Mouse (Mus musculus): ENCODE results near the gene Unc50. TPM values are rescaled to one million over a fixed set of nuclear protein-coding genes. Genes with fewer than 3 reads are reported as not detected.

The Unc50 gene
- 10 to 100 TPM; 32.0 to 33.6 TPM for total RNA-seq (2021)
- 25.6 and 58.9 TPM in 2 replicates for polyA plus RNA-seq (2012; rRNA removed)
- long read RNA-seq, transcript Unc50-201 (6 exons, 1,414 nt), result major isoform, 10 of 27 reads
- long read RNA-seq, transcript Unc50-202 (6 exons, 1,094 nt), result minor isoform, 6 of 27 reads
- long read RNA-seq, partial matches to known transcripts, result 5 of 27 reads
- long read RNA-seq, other reads (novel, unspliced or antisense), result 5 of 27 reads

DNA sequence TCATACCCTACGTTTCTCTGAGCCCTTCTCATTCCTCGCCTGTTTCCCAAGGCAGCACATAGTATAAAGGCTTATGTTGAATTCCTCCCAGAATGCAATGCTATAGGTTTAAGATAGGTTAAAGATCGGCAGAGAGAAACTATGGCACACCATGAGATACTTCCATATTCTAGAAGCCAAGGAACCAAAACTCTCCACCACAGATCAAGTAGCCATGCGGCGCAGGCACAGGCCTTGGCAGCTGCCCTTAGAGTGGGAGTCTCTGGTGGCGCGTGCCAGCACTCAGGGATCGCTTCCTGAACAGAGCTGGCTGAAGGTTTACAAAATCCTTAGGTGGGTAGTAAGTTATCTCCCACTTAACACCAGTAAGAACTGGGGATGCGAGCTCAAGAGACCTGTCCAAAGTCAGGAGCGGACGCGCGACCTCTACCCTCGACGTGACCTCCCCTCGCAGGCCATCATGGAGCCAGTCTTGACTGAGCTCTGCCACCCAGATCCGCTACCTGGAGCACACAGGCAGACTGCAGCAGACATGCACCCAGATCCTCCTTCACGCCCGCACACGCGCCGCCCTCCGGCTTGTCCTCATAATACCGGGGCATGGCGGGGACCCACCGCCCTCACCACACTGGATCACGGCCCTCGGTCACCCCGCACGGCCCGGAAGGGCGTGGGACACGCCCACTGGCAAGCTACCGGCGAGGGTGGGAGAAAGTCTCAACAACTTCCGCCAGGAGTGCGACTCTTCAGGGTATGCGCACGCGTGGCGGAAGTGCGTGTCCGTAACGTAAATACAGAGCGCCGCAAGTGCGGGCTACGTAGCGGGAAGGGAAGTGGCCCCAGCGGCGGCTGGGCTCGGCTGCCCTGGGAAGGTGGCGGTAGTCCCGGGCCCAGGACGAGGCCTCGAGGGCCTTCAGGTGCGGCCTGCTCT, at the start of gene Unc50, which contains the start of gene Coa5:
Gene Unc50, plus strand, starts transcription at position 774 of the 931 bp plus-strand sequence.
Gene Coa5, minus strand, starts transcription at position 738 of the 931 bp plus-strand sequence.
- Histone ChIP-seq H3K79me2 (replicated peaks; ENCODE audit: control insufficient read depth, insufficient read depth, low read length) (0 out of 2 replicates have a peak, but pooled peaks cover 2% of the 10 kb centered on the region), H3K9ac (ENCODE audit: low read depth, low read length) (peak within 1 kb of the TSS; percentile 94), H3K27ac (peak within 1 kb of the TSS; percentile 88), H3K4me1 (ENCODE audit: control insufficient read depth, insufficient read depth, low read length) (peaks cover 10% of the 10 kb centered on the region), H3K4me3 (peak within 1 kb of the TSS; percentile 87), H3K27me3 (ENCODE audit: control insufficient read depth, insufficient read depth, low read length) (no peaks in the 10 kb centered on the region), H3K36me3 (ENCODE audit: control insufficient read depth, insufficient read depth, low read length) (peaks cover 5% of the 10 kb centered on the region)
- DNase-seq, result peak; percentile 97
- WGBS, result 1% methylated on average over 57 of the region's 57 CpGs
- intact Hi-C loops (cut with DNase I), result loop anchor here (10.0 kb wide), 1 partner anchor 445 kb away; the partner anchor contains the start of gene Lipt1
- peak; percentile 91 for TF ChIP-seq EP300 (IDR thresholded peaks at IDR 0.05; ENCODE audit: insufficient read depth, low read depth, low read length)
- TF ChIP-seq POLR2A (IDR thresholded peaks at IDR 0.05; ENCODE audit: insufficient read depth, low read depth, low read length), result peak; percentile 82
- peak; percentile 52 for TF ChIP-seq CTCF (IDR thresholded peaks at IDR 0.05)

DNA sequence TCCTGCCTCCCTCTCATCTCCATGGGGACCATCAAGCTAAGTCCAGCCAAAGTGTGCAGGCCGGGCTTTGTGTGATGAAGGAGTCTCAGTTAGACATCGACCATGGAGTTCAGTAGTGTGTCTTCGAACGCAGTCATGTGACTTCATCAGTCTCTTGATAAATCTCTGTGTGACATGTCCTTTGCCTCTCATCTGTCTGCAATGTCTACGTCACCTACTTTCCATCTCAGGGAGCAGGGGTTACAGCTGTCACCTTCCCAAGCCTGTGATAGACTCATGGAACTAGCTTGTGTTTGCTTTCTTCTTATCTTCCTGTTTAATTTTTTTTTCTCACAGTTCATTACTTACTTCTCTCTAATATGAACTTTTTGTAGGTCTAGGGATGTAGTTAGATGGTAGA, 49.0 kb upstream of the Unc50 start:
- intact Hi-C loops (cut with DNase I), result no loop called here
- no peaks in the 10 kb centered on the region for H3K36me3 ChIP-seq (ENCODE audit: control insufficient read depth, insufficient read depth, low read length)

DNA sequence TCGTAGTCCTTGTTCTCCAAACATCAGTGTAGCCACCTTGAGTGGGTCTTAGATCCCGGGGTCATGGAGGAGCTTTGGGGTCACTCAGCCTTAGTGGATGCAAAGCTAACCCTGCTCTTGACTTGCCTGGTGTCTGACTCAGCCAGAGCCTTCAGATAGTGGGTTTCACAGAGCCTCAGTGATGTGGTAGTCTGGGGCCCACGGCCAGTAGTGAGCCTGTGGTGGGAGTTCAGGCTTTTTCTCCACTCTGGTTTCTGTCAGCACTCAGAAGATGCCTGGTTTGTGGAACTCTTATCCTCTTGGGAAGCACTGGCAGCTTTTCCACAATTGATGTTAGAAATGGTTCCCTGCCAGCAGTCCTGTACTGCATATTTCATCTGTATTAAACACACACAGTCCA, 45.6 kb upstream of the Unc50 start:
- 73% methylated on average over 3 of the region's 3 CpGs for WGBS
- no peak overlapping the region for H3K9ac ChIP-seq (ENCODE audit: low read depth, low read length)
- H3K79me2 ChIP-seq (replicated peaks; ENCODE audit: control insufficient read depth, insufficient read depth, low read length), result no peaks in the 10 kb centered on the region
- peaks cover 5% of the 10 kb centered on the region for H3K4me1 ChIP-seq (ENCODE audit: control insufficient read depth, insufficient read depth, low read length)
- no peaks in the 10 kb centered on the region for H3K27me3 ChIP-seq (ENCODE audit: control insufficient read depth, insufficient read depth, low read length)
- H3K27ac ChIP-seq, result no peak overlapping the region
- H3K36me3 ChIP-seq (ENCODE audit: control insufficient read depth, insufficient read depth, low read length), result no peaks in the 10 kb centered on the region
- intact Hi-C loops (cut with DNase I), result no loop called here
- no peak overlapping the region for H3K4me3 ChIP-seq
- TF ChIP-seq EP300 (IDR thresholded peaks at IDR 0.05; ENCODE audit: insufficient read depth, low read depth, low read length), result no peak
- TF ChIP-seq CTCF (IDR thresholded peaks at IDR 0.05), result no peak
- no peak for TF ChIP-seq POLR2A (IDR thresholded peaks at IDR 0.05; ENCODE audit: insufficient read depth, low read depth, low read length)
- DNase-seq, result no peak

More for the DNA sequence above, 49.0 kb upstream of the Unc50 start:
- no peaks in the 10 kb centered on the region for H3K4me1 ChIP-seq (ENCODE audit: control insufficient read depth, insufficient read depth, low read length)
- WGBS, result 86% methylated on average over 5 of the region's 5 CpGs
- no peaks in the 10 kb centered on the region for H3K79me2 ChIP-seq (replicated peaks; ENCODE audit: control insufficient read depth, insufficient read depth, low read length)
- DNase-seq, result no peak
- H3K4me3 ChIP-seq, result no peak overlapping the region
- no peak overlapping the region for H3K9ac ChIP-seq (ENCODE audit: low read depth, low read length)
- H3K27me3 ChIP-seq (ENCODE audit: control insufficient read depth, insufficient read depth, low read length), result no peaks in the 10 kb centered on the region
- TF ChIP-seq POLR2A (IDR thresholded peaks at IDR 0.05; ENCODE audit: insufficient read depth, low read depth, low read length), result no peak
- no peak for TF ChIP-seq EP300 (IDR thresholded peaks at IDR 0.05; ENCODE audit: insufficient read depth, low read depth, low read length)
- TF ChIP-seq CTCF (IDR thresholded peaks at IDR 0.05), result no peak
- no peak overlapping the region for H3K27ac ChIP-seq

DNA sequence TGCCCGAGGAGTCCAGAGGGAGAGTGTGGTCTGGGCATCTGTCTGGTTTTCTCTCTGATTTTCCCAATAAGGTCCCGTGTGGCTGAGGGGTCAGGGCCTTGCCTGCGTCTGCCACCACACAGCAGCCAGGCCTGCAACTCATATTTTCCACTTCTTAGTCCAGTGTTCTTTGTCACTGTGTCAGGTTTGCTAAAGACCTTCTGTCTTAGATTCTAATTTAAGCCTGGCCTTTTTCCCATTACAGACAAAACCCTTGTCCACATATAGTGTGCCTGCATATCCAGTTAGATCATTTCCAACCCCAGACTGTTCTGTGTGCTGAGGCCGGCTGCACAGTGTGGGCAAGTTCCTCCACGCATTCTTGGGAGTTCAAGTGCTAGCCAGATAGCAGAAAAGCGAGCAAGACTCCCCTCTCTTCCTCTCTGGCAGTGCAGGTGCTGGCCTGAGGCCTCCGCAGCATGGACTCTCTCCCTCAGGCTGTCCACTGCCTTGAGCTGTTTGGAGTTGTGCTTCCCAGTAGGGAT, 43.4 kb upstream of the Unc50 start:
- H3K4me1 ChIP-seq (ENCODE audit: control insufficient read depth, insufficient read depth, low read length), result peaks cover 5% of the 10 kb centered on the region
- H3K36me3 ChIP-seq (ENCODE audit: control insufficient read depth, insufficient read depth, low read length), result no peaks in the 10 kb centered on the region
- 25% methylated on average over 7 of the region's 7 CpGs for WGBS
- H3K9ac ChIP-seq (ENCODE audit: low read depth, low read length), result no peak overlapping the region
- intact Hi-C loops (cut with DNase I), result loop anchor here (5.0 kb wide), 1 partner anchor 44 kb away; no protein-coding TSS in a partner anchor
- TF ChIP-seq CTCF (IDR thresholded peaks at IDR 0.05) (no peak), POLR2A (IDR thresholded peaks at IDR 0.05; ENCODE audit: insufficient read depth, low read depth, low read length) (no peak), EP300 (IDR thresholded peaks at IDR 0.05; ENCODE audit: insufficient read depth, low read depth, low read length) (no peak)
- H3K4me3 ChIP-seq, result no peak overlapping the region
- H3K79me2 ChIP-seq (replicated peaks; ENCODE audit: control insufficient read depth, insufficient read depth, low read length), result no peaks in the 10 kb centered on the region
- H3K27me3 ChIP-seq (ENCODE audit: control insufficient read depth, insufficient read depth, low read length), result no peaks in the 10 kb centered on the region
- DNase-seq, result peak in 1 of 2 experiments; percentile 30
- H3K27ac ChIP-seq, result peak overlapping the region; percentile 70

DNA sequence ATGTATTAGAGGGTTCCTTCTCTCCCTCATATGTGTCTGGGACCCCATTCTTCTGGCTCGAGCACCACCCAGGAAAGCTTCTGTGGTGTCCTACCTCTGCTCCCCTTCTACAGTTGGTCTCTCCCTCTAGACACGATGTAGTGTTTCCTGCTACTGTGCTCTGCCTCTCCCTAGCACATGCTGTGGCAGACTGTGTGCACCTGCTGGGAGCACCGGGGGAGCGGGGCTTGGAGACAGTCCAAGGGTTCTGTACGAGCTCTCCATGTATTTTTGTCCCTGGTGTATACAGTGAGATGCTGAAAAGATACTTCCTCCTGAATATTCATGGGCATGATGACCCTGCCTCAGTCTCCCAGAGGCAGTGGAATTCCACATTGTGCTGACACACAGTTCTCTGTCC, 36.8 kb upstream of the Unc50 start:
- TF ChIP-seq CTCF (IDR thresholded peaks at IDR 0.05) (no peak), EP300 (IDR thresholded peaks at IDR 0.05; ENCODE audit: insufficient read depth, low read depth, low read length) (no peak), POLR2A (IDR thresholded peaks at IDR 0.05; ENCODE audit: insufficient read depth, low read depth, low read length) (no peak)
- DNase-seq, result no peak
- no peak overlapping the region for H3K27ac ChIP-seq
- no peak overlapping the region for H3K9ac ChIP-seq (ENCODE audit: low read depth, low read length)
- no peaks in the 10 kb centered on the region for H3K4me1 ChIP-seq (ENCODE audit: control insufficient read depth, insufficient read depth, low read length)
- 66% methylated on average over 5 of the region's 5 CpGs for WGBS
- no peaks in the 10 kb centered on the region for H3K79me2 ChIP-seq (replicated peaks; ENCODE audit: control insufficient read depth, insufficient read depth, low read length)
- H3K27me3 ChIP-seq (ENCODE audit: control insufficient read depth, insufficient read depth, low read length), result no peaks in the 10 kb centered on the region
- H3K4me3 ChIP-seq, result no peak overlapping the region
- no peaks in the 10 kb centered on the region for H3K36me3 ChIP-seq (ENCODE audit: control insufficient read depth, insufficient read depth, low read length)
- intact Hi-C loops (cut with DNase I), result no loop called here
